Mouse (Mus musculus) heart, postnatal 0 days (tissue): ENCODE data around the gene Phf11d. TPM values are rescaled to one million over a fixed set of nuclear protein-coding genes. Genes with fewer than 3 reads are reported as not detected.
"Not testable (repeated sequence)": the region's sequence is repeated elsewhere in the genome, so short reads cannot be mapped to it uniquely, and the experiment has no call there.

Experiments
- ATAC-seq: fragments of 200-750 bp; cut with Nextera tagmentation; 2 replicates; pipeline ENCODE4 v1.8.0; 2017; ENCODE audit warnings: low read depth, moderate number of reproducible peaks, moderate library complexity; ENCODE audit not compliant: insufficient read depth
- DNase-seq: peaks from one replicate; pipeline ENCODE4 v3.0.0-alpha.2; 2016; ENCODE audit warnings: low spot score
- H3K27ac ChIP-seq: fragments of 300-500 bp; sonication (generic); 2 replicates; pipeline ENCODE4 v1.5.1; 2014; ENCODE audit warnings: low read depth, mild to moderate bottlenecking
- H3K27me3 ChIP-seq: fragments of 300-500 bp; sonication (generic); 2 replicates; pipeline ENCODE4 v1.6.1; 2014; ENCODE audit warnings: low read length, mixed read lengths; ENCODE audit not compliant: control insufficient read depth, insufficient read depth
- H3K36me3 ChIP-seq: fragments of 300-500 bp; sonication (generic); replicated peaks from 2 replicates; pipeline ENCODE4 v1.6.1; 2014; ENCODE audit warnings: low read length, mixed read lengths; ENCODE audit not compliant: control insufficient read depth, insufficient read depth
- H3K4me1 ChIP-seq: fragments of 300-500 bp; sonication (generic); 2 replicates; pipeline ENCODE4 v1.6.1; 2014; ENCODE audit warnings: antibody characterized with exemption; ENCODE audit not compliant: control insufficient read depth, insufficient read depth
- H3K4me2 ChIP-seq: fragments of 300-500 bp; sonication (generic); 2 replicates; pipeline ENCODE4 v1.6.1; 2014; ENCODE audit warnings: low read depth, mild to moderate bottlenecking, low read length, moderate library complexity
- H3K4me3 ChIP-seq: fragments of 300-500 bp; sonication (generic); 2 replicates; pipeline ENCODE4 v1.5.1; 2014; ENCODE audit warnings: low read depth, low read length
- H3K9ac ChIP-seq: fragments of 300-500 bp; sonication (generic); replicated peaks from 2 replicates; pipeline ENCODE4 v1.6.1; 2014; ENCODE audit warnings: low read depth, low read length, mixed read lengths
- H3K9me3 ChIP-seq: fragments of 300-500 bp; sonication (generic); replicated peaks from 2 replicates; pipeline ENCODE4 v1.6.1; 2016; ENCODE audit warnings: low read length; ENCODE audit not compliant: control insufficient read depth
- CTCF ChIP-seq: IDR thresholded peaks from 2 replicates; pipeline ENCODE4 v1.5.1; 2016; ENCODE audit warnings: antibody characterized with exemption, control low read depth, low read depth
- EP300 ChIP-seq: IDR thresholded peaks from 2 replicates; pipeline ENCODE4 v1.6.1; 2016; ENCODE audit warnings: antibody characterized with exemption, low read depth
- WGBS: fragments of 180-500 bp; shearing (Covaris S2); extraction: QIAGEN DNeasy Blood & Tissue Kit; methylation state at CpG from one replicate; pipeline ENCODE4 v1.1.7; 2014; 5-methylcytosine and 5-hydroxymethylcytosine counted together
- polyA plus RNA-seq: library from polyadenylated mRNA; unstranded; fragments of >200 nt; fragmentation: Nextera tagmentation; extraction: Ambion mirVana; gene quantifications from 2 replicates; pipeline ENCODE4 v1.2.1, GENCODE M21; 2015
- total RNA-seq: library from RNA; depleted of rRNA; stranded (reverse); fragments of >200 nt; gene quantifications from 2 replicates; pipeline ENCODE4 v1.2.3, GENCODE M21; 2014; ENCODE audit warnings: low replicate concordance

Phf11d gene
- total and polyA plus RNA-seq, 2 experiments from 2014 or later, result 6.7 to 13.7 TPM

DNA sequence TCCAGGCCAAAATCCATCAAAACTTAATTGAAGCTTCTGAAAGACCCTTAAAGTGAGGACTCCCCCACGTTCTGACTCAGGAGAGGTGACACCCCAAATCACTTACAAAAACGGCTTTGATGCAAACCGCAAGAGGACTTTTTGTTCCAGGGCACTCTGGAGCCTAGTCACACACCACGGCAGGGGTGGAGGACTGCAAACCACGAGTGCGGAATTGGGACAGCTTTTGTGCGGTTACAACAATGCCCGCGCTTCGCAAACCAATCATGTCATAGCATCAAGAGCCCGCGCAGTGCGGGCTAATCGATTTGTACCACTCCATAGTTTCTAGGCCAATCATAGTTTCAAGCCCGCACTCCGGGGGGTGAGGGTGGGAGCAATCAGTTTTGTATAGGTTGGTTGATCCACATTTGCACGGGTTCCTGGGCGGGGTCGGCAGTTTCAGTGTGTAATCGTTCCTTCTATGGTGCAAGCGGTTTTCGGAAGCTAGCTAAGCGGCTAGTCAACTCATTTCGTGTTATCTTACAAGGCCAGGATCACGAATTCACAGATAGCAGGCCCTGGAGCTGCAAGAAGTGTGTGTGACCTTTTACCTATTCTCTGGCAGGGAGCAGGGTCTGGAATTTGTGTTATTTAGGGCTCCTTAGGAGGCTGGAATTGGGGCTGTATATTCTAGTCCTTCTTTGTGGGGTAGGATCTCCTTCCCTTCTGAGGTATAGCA, 5.2 kb upstream of the Phf11d start:
- Histone ChIP-seq H3K4me1 (no peaks in the 10 kb centered on the region), H3K9ac (no peak overlapping the region), H3K9me3 (0 out of 2 replicates have a peak, but pooled peaks cover 4% of the 10 kb centered on the region), H3K4me3 (no peak overlapping the region), H3K27ac (no peak overlapping the region), H3K27me3 (no peaks in the 10 kb centered on the region), H3K4me2 (no peak overlapping the region), H3K36me3 (no peaks in the 10 kb centered on the region)
- ATAC-seq (no peak), DNase-seq (no peak)
- WGBS, result 87% methylated on average over 25 of the region's 25 CpGs
- no peak for TF ChIP-seq EP300
- no peak for TF ChIP-seq CTCF

DNA sequence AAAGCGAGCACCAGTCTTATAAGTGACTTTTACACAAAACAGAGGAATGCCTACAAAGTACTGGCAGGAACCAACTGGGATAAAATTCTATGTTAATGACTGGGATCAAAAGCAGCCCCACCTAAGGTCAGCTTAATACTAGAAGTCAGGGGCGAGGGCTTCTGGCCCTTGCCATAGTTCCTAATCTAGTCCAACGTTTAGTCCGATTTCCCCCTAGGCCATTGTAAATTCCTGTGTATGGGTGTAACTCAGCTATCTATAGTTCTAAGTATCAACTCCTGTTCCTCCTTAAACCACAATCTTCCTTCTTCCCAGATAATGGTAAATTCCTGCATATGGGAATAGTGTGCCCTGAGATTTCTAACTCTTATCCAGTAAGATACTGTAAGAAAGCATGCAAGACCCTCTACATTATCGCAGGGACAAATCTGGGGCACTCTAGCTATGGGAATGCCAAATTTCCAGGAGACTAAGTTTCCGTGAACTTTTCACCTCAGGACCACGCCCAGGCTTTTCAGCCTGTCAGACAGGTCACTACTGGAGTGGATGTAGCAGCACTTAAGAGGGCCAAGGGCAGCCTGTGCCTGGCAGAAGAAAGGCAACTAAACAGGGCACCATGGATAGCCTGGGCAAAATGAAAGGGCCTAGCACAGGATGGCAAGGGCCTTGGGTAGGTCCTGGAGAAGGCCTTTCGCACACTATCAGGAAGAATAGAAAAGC, 1.3 kb upstream of the Phf11d start:
- no peak overlapping the region for H3K4me3 ChIP-seq

DNA sequence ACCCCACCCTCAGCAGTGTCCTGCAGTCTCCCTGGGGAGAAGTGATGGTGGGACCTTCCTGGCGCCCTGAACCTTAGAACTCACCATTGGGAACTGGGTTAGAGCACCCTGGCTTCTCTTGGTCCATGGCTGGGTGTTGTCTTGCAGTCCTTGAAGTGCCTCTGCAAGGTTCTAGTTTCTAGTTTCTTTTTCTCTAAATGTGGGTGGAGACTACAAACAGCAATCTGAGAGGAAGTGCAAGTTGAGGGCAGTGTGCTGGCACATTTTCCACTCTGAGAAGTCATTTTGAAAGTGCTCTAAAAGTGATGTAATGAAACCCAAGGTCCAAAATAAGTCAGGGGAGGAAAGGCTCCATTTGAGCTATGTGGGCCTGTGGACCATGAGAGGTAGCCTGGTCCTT, 24.1 kb downstream of the Phf11d start, which contains the start of gene Phf11b:
Phf11b (minus strand) TSS at position 163 of the 400 bp plus-strand sequence.
- DNase-seq, H3K27ac ChIP-seq, H3K4me1 ChIP-seq, H3K9ac ChIP-seq, H3K4me3 ChIP-seq, H3K4me2 ChIP-seq, H3K9me3 ChIP-seq, H3K27me3 ChIP-seq, H3K36me3 ChIP-seq, ATAC-seq: not testable (repeated sequence)
- 43% methylated on average over 1 of the region's 1 CpGs for WGBS

More for the DNA sequence above, 1.3 kb upstream of the Phf11d start:
- Histone ChIP-seq H3K9me3 (0 out of 2 replicates have a peak, but pooled peaks cover 4% of the 10 kb centered on the region), H3K9ac (no peak overlapping the region), H3K36me3 (no peaks in the 10 kb centered on the region), H3K4me1 (no peaks in the 10 kb centered on the region), H3K4me2 (no peak overlapping the region), H3K27ac (no peak overlapping the region), H3K27me3 (no peaks in the 10 kb centered on the region)
- ATAC-seq (no peak), DNase-seq (no peak)
- TF ChIP-seq CTCF, result no peak
- no peak for TF ChIP-seq EP300
- WGBS, result 54% methylated on average over 8 of the region's 8 CpGs

DNA sequence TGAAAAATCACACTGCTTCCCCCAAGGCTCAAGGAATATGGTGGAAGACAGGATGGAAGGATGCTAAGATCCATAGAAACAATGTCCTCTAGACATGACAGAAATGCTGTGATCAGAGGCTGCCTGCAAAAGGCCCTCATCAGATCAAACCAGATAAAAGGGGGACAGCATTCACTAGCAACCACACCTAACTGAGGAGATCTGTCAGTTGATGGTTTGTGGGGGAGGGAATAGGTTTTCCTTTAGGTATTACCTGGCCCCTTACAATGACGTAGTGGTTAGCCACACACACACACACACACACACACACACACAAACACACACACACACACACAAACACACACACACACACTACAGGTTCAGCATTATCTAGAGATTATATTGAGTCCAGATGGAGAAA, 25.7 kb downstream of the Phf11d start:
- no peak for DNase-seq
- no peaks in the 10 kb centered on the region for H3K27me3 ChIP-seq
- ATAC-seq, result no peak
- H3K4me1 ChIP-seq, result no peaks in the 10 kb centered on the region
- H3K36me3 ChIP-seq, result no peaks in the 10 kb centered on the region
- no peak for TF ChIP-seq EP300
- no peak for TF ChIP-seq CTCF
- 75% methylated on average over 1 of the region's 1 CpGs for WGBS
- H3K9ac ChIP-seq, result no peak overlapping the region
- no peak overlapping the region for H3K4me3 ChIP-seq
- H3K4me2 ChIP-seq, result no peak overlapping the region
- no peak overlapping the region for H3K27ac ChIP-seq
- no peaks in the 10 kb centered on the region for H3K9me3 ChIP-seq

DNA sequence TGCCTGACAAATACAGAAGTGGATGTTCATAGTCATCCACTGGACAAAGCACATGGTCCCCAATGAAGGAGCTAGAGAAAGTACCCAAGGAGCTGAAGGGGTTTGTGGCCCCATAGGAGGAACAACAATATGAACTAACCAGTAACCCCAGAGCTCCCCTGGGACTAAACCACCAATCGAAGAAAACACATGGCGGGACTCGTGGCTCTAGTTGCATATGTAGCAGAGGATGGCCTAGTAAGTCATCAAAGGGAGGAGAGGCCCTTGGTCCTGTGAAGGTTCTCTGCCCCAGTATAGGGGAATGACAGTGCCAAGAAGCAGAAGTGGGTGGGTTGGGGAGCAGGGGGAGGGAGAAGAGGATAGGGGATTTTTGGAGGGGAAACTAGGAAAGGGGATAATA, 29.2 kb downstream of the Phf11d start:
- WGBS, result 84% methylated on average over 3 of the region's 3 CpGs
- H3K27me3 ChIP-seq, H3K9me3 ChIP-seq, H3K9ac ChIP-seq, H3K36me3 ChIP-seq, H3K27ac ChIP-seq, DNase-seq, H3K4me1 ChIP-seq, H3K4me3 ChIP-seq, H3K4me2 ChIP-seq, ATAC-seq: not testable (repeated sequence)
